Mouse (Mus musculus) liver, adult 2 months (tissue): Measurements from ENCODE around the gene Spem2. TPM values are rescaled to one million over a fixed set of nuclear protein-coding genes. Genes with fewer than 3 reads are reported as not detected.

Experiments
- DNase-seq: peaks from one replicate; pipeline ENCODE4 v3.0.0-alpha.2; 2011; ENCODE audit warnings: low read depth, low spot score; ENCODE audit errors: extremely low read depth
- H3K27ac ChIP-seq: fragments of 200-500 bp; replicated peaks from 2 replicates; pipeline ENCODE4 v1.5.1; 2012; ENCODE audit warnings: low read depth, mild to moderate bottlenecking, control low read depth, inconsistent platforms, low read length; ENCODE audit not compliant: insufficient read depth
- H3K27me3 ChIP-seq: fragments of 200-500 bp; 2 replicates; pipeline ENCODE4 v1.6.1; 2012; ENCODE audit warnings: mild to moderate bottlenecking, moderate library complexity, low read length, inconsistent platforms; ENCODE audit not compliant: control insufficient read depth, insufficient read depth
- H3K36me3 ChIP-seq: fragments of 200-500 bp; 2 replicates; pipeline ENCODE4 v1.6.1; 2012; ENCODE audit warnings: low read length, inconsistent platforms; ENCODE audit not compliant: control insufficient read depth, insufficient read depth
- H3K4me1 ChIP-seq: fragments of 200-500 bp; 2 replicates; pipeline ENCODE4 v1.6.1; 2011; ENCODE audit warnings: low read length; ENCODE audit not compliant: control insufficient read depth, insufficient read depth
- H3K4me3 ChIP-seq: fragments of 200-500 bp; 2 replicates; pipeline ENCODE4 v1.5.1; 2011; ENCODE audit warnings: low read depth, mild to moderate bottlenecking, control low read depth, low read length, moderate library complexity; ENCODE audit not compliant: insufficient read depth
- H3K79me2 ChIP-seq: fragments of 200-500 bp; 2 replicates; pipeline ENCODE4 v1.6.1; 2012; ENCODE audit warnings: inconsistent platforms, mild to moderate bottlenecking, low read length, moderate library complexity; ENCODE audit not compliant: control insufficient read depth, insufficient read depth
- H3K9ac ChIP-seq: fragments of 200-500 bp; 2 replicates; pipeline ENCODE4 v1.6.1; 2012; ENCODE audit warnings: low read depth, mild to moderate bottlenecking, control low read depth, inconsistent platforms, low read length
- CTCF ChIP-seq: fragments of 200-500 bp; IDR thresholded peaks from 2 replicates; pipeline ENCODE4 v1.5.1; 2011; ENCODE audit warnings: low read depth, low read length, control low read depth
- POLR2A ChIP-seq: fragments of 200-500 bp; IDR thresholded peaks from 2 replicates; pipeline ENCODE4 v1.6.1; 2011; ENCODE audit warnings: low read length, control low read depth; ENCODE audit not compliant: insufficient read depth; ENCODE audit errors: extremely low read depth
- WGBS: fragments of 180-500 bp; shearing (Covaris S2); methylation state at CpG from one replicate; pipeline ENCODE4 v1.1.7; 2018; 5-methylcytosine and 5-hydroxymethylcytosine counted together
- polyA plus RNA-seq: library from polyadenylated mRNA; depleted of rRNA; stranded (reverse); fragments of >200 nt; gene quantifications from 2 replicates; pipeline ENCODE4 v1.2.3, GENCODE M21; 2012
- total RNA-seq: library from RNA; depleted of rRNA; stranded (reverse); fragments of >200 nt; gene quantifications from 2 replicates; pipeline ENCODE4 v1.2.3, GENCODE M21; 2014

Spem2 gene
- total and polyA plus RNA-seq, 2 experiments: not detected

GRCm38 (mm10) chr11:69803786-69804651 lies 14.2 kb downstream of the Spem2 start:
- WGBS: 3% methylated on average over 60 of the region's 60 CpGs
- peak overlapping the region; percentile 67 for H3K9ac ChIP-seq
- H3K27ac ChIP-seq: peak overlapping the region; percentile 81
- H3K79me2 ChIP-seq: no peaks in the 10 kb centered on the region
- no peaks in the 10 kb centered on the region for H3K36me3 ChIP-seq
- peak overlapping the region; percentile 59 for H3K4me3 ChIP-seq
- peaks cover 4% of the 10 kb centered on the region for H3K4me1 ChIP-seq
- peaks cover 9% of the 10 kb centered on the region for H3K27me3 ChIP-seq
- DNase-seq: peak; percentile 80
- TF ChIP-seq POLR2A (no peak), CTCF (peak; percentile 77)

GRCm38 (mm10) chr11:69803328-69803727 lies 14.9 kb downstream of the Spem2 start:
- Histone ChIP-seq H3K4me3 (peak overlapping the region; percentile 59), H3K36me3 (no peaks in the 10 kb centered on the region), H3K27me3 (peaks cover 9% of the 10 kb centered on the region), H3K27ac (peak overlapping the region; percentile 81), H3K4me1 (peaks cover 4% of the 10 kb centered on the region), H3K79me2 (no peaks in the 10 kb centered on the region), H3K9ac (peak overlapping the region; percentile 61)
- DNase-seq: peak; percentile 61
- TF ChIP-seq POLR2A (no peak), CTCF (no peak)
- WGBS: 2% methylated on average over 12 of the region's 12 CpGs

DNA sequence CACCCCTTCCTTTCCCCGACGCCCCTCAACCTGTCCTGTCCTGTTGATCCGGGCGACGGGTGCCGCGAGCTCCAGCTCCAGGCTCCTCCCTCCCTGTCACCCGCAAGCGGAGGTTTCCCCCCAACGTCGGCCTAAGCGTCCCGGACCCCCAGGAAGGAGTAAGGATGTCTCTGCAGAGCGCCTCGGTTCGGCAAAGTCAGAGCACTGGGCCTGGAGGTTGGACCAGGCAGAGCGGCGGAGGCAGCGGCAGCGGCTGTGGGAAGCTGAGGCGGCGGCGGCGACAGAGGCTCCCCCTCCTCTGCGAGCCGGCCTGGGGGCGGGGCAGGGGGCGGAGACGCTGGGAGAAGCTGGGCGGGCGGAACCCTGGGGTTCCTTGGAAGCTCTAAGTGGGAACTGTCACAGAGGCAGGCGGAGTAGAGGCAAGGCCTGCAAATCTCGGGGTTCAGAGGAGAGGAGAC lies 15.6 kb downstream of the Spem2 start:
- Histone ChIP-seq H3K27ac (0 out of 2 replicates have a peak overlapping the region, but pooled peaks have one; percentile 81), H3K36me3 (no peaks in the 10 kb centered on the region), H3K27me3 (peaks cover 9% of the 10 kb centered on the region), H3K4me3 (peak overlapping the region; percentile 59), H3K9ac (peak overlapping the region; percentile 61), H3K4me1 (peaks cover 4% of the 10 kb centered on the region), H3K79me2 (no peaks in the 10 kb centered on the region)
- peak; percentile 62 for DNase-seq
- under 1% methylated on average over 33 of the region's 33 CpGs for WGBS
- TF ChIP-seq CTCF (no peak), POLR2A (0 out of 2 replicates have a peak, but pooled peaks have one; percentile 33)

DNA sequence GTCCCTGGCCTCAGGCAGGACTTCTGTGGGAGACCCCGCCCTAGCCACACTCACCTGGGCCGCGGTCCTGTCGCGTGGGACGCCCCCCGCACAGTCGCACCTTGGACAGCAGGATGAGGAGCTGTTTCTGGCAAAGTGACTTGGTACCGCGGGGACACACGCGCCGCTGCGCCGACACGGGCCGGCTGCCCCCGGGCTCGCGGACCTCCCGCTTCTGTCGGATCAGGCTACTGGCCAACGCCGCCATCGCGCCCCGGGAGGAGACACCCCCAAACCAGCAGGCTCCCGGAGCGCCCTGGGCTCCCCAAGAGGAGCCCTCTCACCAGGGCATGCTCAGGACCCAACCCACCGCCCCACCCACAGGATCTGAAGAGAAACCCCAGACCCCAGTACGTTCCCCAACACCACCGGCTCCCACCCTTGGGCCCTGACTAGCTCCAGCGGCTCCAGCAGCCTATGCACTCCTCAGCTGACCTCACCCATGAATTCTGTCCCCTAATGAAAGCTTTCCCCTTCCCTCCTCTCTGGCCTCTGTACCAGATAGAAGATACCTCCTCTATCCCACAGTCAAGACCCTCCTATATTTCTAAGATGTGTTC lies 16.8 kb downstream of the Spem2 start, which contains the start of gene Fgf11:
TSS of gene Fgf11 (minus strand) at position 479 of the 599 bp plus-strand sequence.
- no peak for TF ChIP-seq POLR2A
- no peak for TF ChIP-seq CTCF
- Histone ChIP-seq H3K4me3 (peak within 1 kb of the TSS; percentile 59), H3K27me3 (peaks cover 9% of the 10 kb centered on the region)

GRCm38 (mm10) chr11:69800392-69801197 lies 17.7 kb downstream of the Spem2 start:
- Histone ChIP-seq H3K27me3 (peaks cover 9% of the 10 kb centered on the region), H3K4me3 (no peak overlapping the region; the same call in 1 of the 2 replicates), H3K79me2 (no peaks in the 10 kb centered on the region), H3K9ac (no peak overlapping the region), H3K27ac (no peak overlapping the region), H3K4me1 (peaks cover 4% of the 10 kb centered on the region), H3K36me3 (no peaks in the 10 kb centered on the region)
- no peak for TF ChIP-seq CTCF
- no peak for TF ChIP-seq POLR2A
- WGBS: 4% methylated on average over 36 of the region's 36 CpGs
- DNase-seq: no peak

More for the DNA sequence above, 16.8 kb downstream of the Spem2 start, which contains the start of gene Fgf11:
- Histone ChIP-seq H3K9ac (peak within 1 kb of the TSS; percentile 61), H3K27ac (no peak within 1 kb of the TSS), H3K79me2 (no peaks in the 10 kb centered on the region), H3K36me3 (no peaks in the 10 kb centered on the region), H3K4me1 (peaks cover 4% of the 10 kb centered on the region)
- no peak for DNase-seq
- WGBS: 3% methylated on average over 33 of the region's 33 CpGs
